Mouse (Mus musculus): ENCODE data around the gene Rfesd. TPM values are rescaled to one million over a fixed set of nuclear protein-coding genes. Genes with fewer than 3 reads are reported as not detected.

Gene Rfesd
- polyA plus RNA-seq, 2 experiments, result 11.0 to 21.3 TPM

DNA sequence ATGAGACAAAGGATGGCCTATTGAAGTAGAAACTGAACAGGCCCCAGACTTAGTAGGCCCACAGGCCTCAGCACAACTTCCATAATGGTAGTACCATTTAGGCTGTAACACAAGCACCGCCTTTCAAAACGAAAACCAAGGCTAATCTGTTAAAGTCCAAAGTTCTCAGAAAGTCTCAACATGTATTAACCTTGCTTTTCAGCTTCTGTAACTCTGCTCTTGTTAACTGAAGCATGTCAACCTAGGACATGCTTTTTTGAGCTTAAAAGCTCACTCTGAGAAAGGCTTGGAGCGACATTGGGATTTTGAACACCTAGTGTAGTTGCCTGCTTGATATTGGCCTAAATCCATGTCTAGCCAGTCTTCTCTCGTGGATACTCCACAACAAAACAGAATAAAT lies 41.1 kb upstream of the Rfesd start:
- ATAC-seq (ENCODE audit: low FRiP score, low read depth) (no peak), DNase-seq (ENCODE audit: low spot score) (no peak)
- Histone ChIP-seq H3K9me3 (ENCODE audit: control insufficient read depth, low read length) (no peaks in the 10 kb centered on the region), H3K27me3 (ENCODE audit: control insufficient read depth, insufficient read depth, low read length) (peaks cover 32% of the 10 kb centered on the region), H3K9ac (ENCODE audit: low read depth, low read length, severe bottlenecking) (no peak overlapping the region), H3K4me2 (replicated peaks; ENCODE audit: low read depth, low read length, severe bottlenecking) (no peak overlapping the region), H3K4me3 (replicated peaks; ENCODE audit: low read length) (no peak overlapping the region), H3K27ac (replicated peaks; ENCODE audit: low read depth, low read length) (no peak overlapping the region), H3K36me3 (ENCODE audit: control insufficient read depth, insufficient read depth, low read length) (peaks cover 5% of the 10 kb centered on the region; the same call in 1 of the 2 replicates), H3K4me1 (ENCODE audit: control insufficient read depth, insufficient read depth, low read length) (peaks cover 7% of the 10 kb centered on the region; the same call in 1 of the 2 replicates)
- TF ChIP-seq POLR2A (IDR thresholded peaks at IDR 0.05; ENCODE audit: borderline replicate concordance, extremely low read depth, insufficient read depth, insufficient read length), result no peak
- 93% methylated on average over 4 of the region's 4 CpGs for WGBS

DNA sequence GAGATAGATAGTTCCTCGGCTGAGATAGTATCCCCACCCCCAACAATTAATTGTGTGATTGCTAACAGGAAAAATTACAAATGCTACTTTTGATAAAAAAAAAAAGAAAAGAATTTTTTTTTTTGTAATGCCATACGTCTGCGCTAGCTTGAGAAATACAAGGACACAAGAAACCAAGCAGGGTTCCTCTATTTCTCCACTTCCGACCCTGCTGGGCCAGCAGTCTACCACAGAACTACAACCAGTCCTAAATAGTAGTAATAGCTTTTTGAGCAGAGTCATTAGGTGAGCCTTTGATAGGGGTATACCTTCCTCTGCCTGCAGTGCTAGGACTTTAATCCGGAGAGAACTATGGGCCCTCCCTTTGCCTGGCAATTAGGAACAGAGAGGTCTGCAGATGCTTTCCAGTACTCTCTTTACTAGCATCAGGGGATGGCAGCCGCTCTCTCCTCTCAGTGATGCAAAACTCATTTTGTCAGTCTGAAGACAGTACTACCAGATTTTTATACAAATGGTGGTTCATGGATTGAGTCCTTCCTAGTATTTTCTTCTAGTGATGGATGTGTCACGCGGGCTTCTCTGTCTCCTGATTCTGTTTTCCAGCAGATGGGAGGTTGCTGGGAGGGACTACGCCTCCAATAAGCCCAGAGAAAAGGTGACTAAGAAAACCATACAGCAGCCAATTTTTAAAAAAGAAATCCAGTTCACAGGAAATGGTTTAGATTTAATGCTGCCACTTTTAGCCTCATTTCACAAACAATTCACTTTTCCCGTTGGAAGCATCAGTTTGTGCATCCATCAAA lies 38.9 kb upstream of the Rfesd start:
- no peak for DNase-seq (ENCODE audit: low spot score)
- Histone ChIP-seq H3K9me3 (ENCODE audit: control insufficient read depth, low read length) (no peaks in the 10 kb centered on the region), H3K4me1 (ENCODE audit: control insufficient read depth, insufficient read depth, low read length) (peaks cover 7% of the 10 kb centered on the region; the same call in 1 of the 2 replicates), H3K27ac (replicated peaks; ENCODE audit: low read depth, low read length) (no peak overlapping the region), H3K4me3 (replicated peaks; ENCODE audit: low read length) (no peak overlapping the region), H3K4me2 (replicated peaks; ENCODE audit: low read depth, low read length, severe bottlenecking) (no peak overlapping the region), H3K36me3 (ENCODE audit: control insufficient read depth, insufficient read depth, low read length) (0 out of 2 replicates have a peak, but pooled peaks cover 4% of the 10 kb centered on the region), H3K9ac (ENCODE audit: low read depth, low read length, severe bottlenecking) (no peak overlapping the region), H3K27me3 (ENCODE audit: control insufficient read depth, insufficient read depth, low read length) (peaks cover 46% of the 10 kb centered on the region)
- no peak for ATAC-seq (ENCODE audit: low FRiP score, low read depth)
- no peak for TF ChIP-seq POLR2A (IDR thresholded peaks at IDR 0.05; ENCODE audit: borderline replicate concordance, extremely low read depth, insufficient read depth, insufficient read length)
- WGBS, result 59% methylated on average over 10 of the region's 10 CpGs

DNA sequence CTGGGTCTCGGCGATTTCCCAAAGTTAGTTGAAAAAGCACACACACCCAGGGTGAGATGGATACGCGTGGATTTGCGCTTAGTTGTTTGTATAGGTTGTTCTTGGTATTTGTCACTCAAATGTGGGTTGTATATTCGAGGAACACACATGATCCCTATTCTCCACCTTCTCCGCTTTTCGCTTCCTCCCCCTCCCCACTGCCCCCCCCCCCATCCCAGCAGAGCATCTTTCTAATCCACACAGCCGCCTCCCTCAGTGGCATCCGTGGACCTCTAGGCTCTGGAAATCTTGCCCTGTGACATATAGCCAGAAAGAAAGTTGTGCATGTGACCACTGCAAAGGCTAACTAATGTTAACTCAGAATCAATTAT lies 38.4 kb upstream of the Rfesd start, which contains the start of gene Gpr150:
TSS of gene Gpr150 (minus strand) at position 101 of the 371 bp plus-strand sequence.
- WGBS, result 7% methylated on average over 10 of the region's 10 CpGs
- peaks cover 46% of the 10 kb centered on the region for H3K27me3 ChIP-seq (ENCODE audit: control insufficient read depth, insufficient read depth, low read length)
- peak within 1 kb of the TSS; percentile 97 for H3K4me2 ChIP-seq (replicated peaks; ENCODE audit: low read depth, low read length, severe bottlenecking)
- peak; percentile 2 for DNase-seq (ENCODE audit: low spot score)
- H3K9me3 ChIP-seq (ENCODE audit: control insufficient read depth, low read length), result no peaks in the 10 kb centered on the region
- peak within 1 kb of the TSS; percentile 46 for H3K9ac ChIP-seq (ENCODE audit: low read depth, low read length, severe bottlenecking)
- H3K4me3 ChIP-seq (replicated peaks; ENCODE audit: low read length), result peak within 1 kb of the TSS; percentile 47
- TF ChIP-seq POLR2A (IDR thresholded peaks at IDR 0.05; ENCODE audit: borderline replicate concordance, extremely low read depth, insufficient read depth, insufficient read length), result no peak
- no peak for ATAC-seq (ENCODE audit: low FRiP score, low read depth)
- peaks cover 7% of the 10 kb centered on the region; the same call in 1 of the 2 replicates for H3K4me1 ChIP-seq (ENCODE audit: control insufficient read depth, insufficient read depth, low read length)
- no peak within 1 kb of the TSS for H3K27ac ChIP-seq (replicated peaks; ENCODE audit: low read depth, low read length)
- H3K36me3 ChIP-seq (ENCODE audit: control insufficient read depth, insufficient read depth, low read length), result no peaks in the 10 kb centered on the region

DNA sequence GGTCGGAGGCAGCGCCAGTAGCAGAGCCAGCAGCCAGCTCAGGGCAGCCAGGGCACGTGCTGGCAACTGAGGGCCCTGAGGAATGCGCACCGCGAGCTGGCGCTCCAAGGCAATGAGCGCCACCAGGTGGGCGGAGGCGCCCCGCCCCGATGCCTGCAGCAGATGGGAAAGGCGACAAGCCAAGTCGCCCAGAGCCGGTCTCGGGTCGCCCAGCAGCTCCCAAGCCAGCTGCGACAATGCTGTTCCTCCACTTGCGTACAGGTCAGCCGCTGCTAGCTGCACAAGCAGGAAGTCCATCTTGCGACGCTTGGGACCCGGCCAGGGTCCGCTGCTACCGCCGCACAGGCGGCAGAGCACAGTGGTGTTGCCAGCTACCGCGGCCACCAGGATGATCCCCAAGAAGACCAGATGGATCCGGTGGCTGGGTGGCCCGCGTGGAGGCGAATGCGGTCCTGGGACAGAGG lies 37.8 kb upstream of the Rfesd start:
- Histone ChIP-seq H3K36me3 (ENCODE audit: control insufficient read depth, insufficient read depth, low read length) (no peaks in the 10 kb centered on the region), H3K4me3 (replicated peaks; ENCODE audit: low read length) (peak overlapping the region; percentile 47), H3K9me3 (ENCODE audit: control insufficient read depth, low read length) (no peaks in the 10 kb centered on the region), H3K27me3 (ENCODE audit: control insufficient read depth, insufficient read depth, low read length) (peaks cover 46% of the 10 kb centered on the region), H3K9ac (ENCODE audit: low read depth, low read length, severe bottlenecking) (peak overlapping the region; percentile 46), H3K4me2 (replicated peaks; ENCODE audit: low read depth, low read length, severe bottlenecking) (peak overlapping the region; percentile 97), H3K27ac (replicated peaks; ENCODE audit: low read depth, low read length) (no peak overlapping the region), H3K4me1 (ENCODE audit: control insufficient read depth, insufficient read depth, low read length) (peaks cover 7% of the 10 kb centered on the region; the same call in 1 of the 2 replicates)
- ATAC-seq (ENCODE audit: low FRiP score, low read depth) (peak; percentile 66), DNase-seq (ENCODE audit: low spot score) (peak; percentile 46)
- under 1% methylated on average over 34 of the region's 34 CpGs for WGBS
- TF ChIP-seq POLR2A (IDR thresholded peaks at IDR 0.05; ENCODE audit: borderline replicate concordance, extremely low read depth, insufficient read depth, insufficient read length), result no peak

DNA sequence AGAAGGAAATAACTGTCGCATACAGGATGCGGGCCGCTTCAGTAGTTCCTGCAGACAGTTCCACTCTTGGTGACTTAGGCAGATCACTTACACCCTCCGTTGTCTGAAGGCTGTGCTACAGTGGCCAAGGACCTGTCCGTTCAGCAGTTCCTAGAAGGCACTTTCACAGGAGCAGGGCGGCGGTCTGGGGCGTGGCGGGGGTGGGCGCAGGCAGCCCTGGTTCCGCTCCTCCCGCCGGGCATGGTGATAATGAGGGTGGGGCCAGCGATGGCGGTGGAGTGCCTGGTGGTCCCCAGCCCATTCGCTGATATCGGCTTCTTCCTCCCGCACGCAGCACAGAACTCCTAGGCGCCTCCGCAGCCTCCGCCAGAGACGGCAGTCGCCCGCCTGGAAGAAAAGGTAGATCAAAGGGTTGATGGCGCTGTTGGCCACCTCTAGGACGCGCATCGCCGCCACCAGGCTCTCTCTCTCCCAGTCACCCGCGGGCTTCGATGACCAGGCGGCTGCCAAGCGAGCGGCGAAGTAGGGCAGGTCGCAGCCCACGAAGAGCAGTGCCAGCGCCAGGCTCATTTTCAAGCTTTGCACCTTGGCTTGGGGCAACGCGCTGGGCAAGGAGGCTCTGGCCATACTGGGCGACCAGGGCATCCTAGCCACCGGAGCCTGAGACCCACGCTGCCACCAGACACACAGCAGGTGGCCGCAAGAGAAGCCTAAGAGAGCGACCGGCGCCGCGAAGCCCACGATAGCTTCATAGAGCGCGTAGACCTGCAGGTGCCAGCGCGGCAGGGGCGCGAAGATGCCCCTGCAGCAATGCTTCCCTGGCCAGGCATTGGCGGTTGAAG lies 37.1 kb upstream of the Rfesd start:
- Histone ChIP-seq H3K9me3 (ENCODE audit: control insufficient read depth, low read length) (no peaks in the 10 kb centered on the region), H3K4me3 (replicated peaks; ENCODE audit: low read length) (peak overlapping the region; percentile 47), H3K4me2 (replicated peaks; ENCODE audit: low read depth, low read length, severe bottlenecking) (peak overlapping the region; percentile 97), H3K4me1 (ENCODE audit: control insufficient read depth, insufficient read depth, low read length) (peaks cover 7% of the 10 kb centered on the region; the same call in 1 of the 2 replicates), H3K36me3 (ENCODE audit: control insufficient read depth, insufficient read depth, low read length) (no peaks in the 10 kb centered on the region), H3K9ac (ENCODE audit: low read depth, low read length, severe bottlenecking) (peak overlapping the region; percentile 46), H3K27ac (replicated peaks; ENCODE audit: low read depth, low read length) (no peak overlapping the region), H3K27me3 (ENCODE audit: control insufficient read depth, insufficient read depth, low read length) (peaks cover 46% of the 10 kb centered on the region)
- no peak for TF ChIP-seq POLR2A (IDR thresholded peaks at IDR 0.05; ENCODE audit: borderline replicate concordance, extremely low read depth, insufficient read depth, insufficient read length)
- ATAC-seq (ENCODE audit: low FRiP score, low read depth) (peak; percentile 34), DNase-seq (ENCODE audit: low spot score) (peak; percentile 13)
- WGBS, result 2% methylated on average over 56 of the region's 59 CpGs

Measured in limb, embryonic 14.5 days (tissue).